Mouse (Mus musculus): Measurements from ENCODE around the gene Cideb. TPM values are rescaled to one million over a fixed set of nuclear protein-coding genes. Genes with fewer than 3 reads are reported as not detected.
A peak's percentile ranks its signal among the peaks of the same experiment; 100 is the strongest.

Gene Cideb
- polyA plus RNA-seq, 1 experiment = not detected

DNA sequence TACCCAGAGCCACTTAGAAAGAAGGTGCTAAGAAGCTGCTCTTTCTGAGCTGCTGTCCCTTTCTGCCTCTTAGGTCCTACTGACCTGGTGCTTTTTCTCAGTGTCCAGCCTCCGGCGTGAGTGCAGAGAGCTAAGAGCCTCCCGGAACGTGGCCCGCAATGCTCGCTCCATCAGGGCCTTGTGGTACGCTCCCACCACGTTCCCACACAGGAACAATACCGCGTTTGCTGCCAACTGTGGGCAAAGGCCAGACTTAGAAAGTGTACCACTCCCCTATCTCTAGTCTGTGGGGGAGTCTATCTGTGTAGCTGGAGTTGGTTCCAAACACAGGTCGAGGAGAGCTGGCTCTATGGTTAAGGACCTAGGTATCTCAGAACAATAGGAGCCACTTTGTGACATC lies 22.5 kb upstream of the Cideb start:
- Histone ChIP-seq H3K4me3 (ENCODE audit: low read depth, low read length) (no peak overlapping the region), H3K9ac (ENCODE audit: low read depth, poor library complexity, severe bottlenecking) (no peak overlapping the region), H3K4me1 (ENCODE audit: control insufficient read depth, insufficient read depth, low read length) (no peaks in the 10 kb centered on the region), H3K36me3 (ENCODE audit: control insufficient read depth, insufficient read depth, low read length, poor library complexity, severe bottlenecking) (no peaks in the 10 kb centered on the region), H3K27ac (ENCODE audit: insufficient read depth, low read length) (no peak overlapping the region), H3K27me3 (ENCODE audit: control insufficient read depth, insufficient read depth, low read length, poor library complexity, severe bottlenecking) (no peaks in the 10 kb centered on the region), H3K9me3 (replicated peaks; ENCODE audit: control insufficient read depth, insufficient read depth, low read length, poor library complexity, severe bottlenecking) (no peaks in the 10 kb centered on the region)
- TF ChIP-seq POLR2A (IDR thresholded peaks at IDR 0.05; ENCODE audit: insufficient read depth, low read length) = no peak
- no peak for TF ChIP-seq CTCF (IDR thresholded peaks at IDR 0.05; ENCODE audit: low read depth, low read length)
- no peak for TF ChIP-seq EP300 (IDR thresholded peaks at IDR 0.05; ENCODE audit: insufficient read depth, low read depth, low read length)

DNA sequence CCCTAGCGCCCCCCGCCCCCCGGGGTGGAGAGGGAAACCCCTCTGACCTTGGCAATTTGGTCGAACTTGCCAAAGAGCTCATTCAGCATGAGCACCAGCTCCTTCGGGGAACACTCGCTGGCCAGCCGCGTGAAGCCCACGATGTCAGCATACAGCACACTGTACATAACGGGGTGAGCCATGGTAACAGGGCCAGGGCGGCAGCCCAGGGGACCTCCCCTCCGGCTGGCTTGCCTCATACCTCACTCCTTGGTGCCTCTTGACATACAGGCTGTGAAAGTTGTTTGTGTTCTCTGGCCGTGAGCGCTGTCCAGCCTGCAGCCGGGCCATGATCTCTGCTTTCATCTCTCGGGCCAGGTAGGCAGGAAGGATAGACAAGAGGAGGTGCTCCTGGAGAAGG lies 21.4 kb upstream of the Cideb start:
- no peak overlapping the region for H3K9ac ChIP-seq (ENCODE audit: low read depth, poor library complexity, severe bottlenecking)
- no peak overlapping the region for H3K4me3 ChIP-seq (ENCODE audit: low read depth, low read length)
- H3K9me3 ChIP-seq (replicated peaks; ENCODE audit: control insufficient read depth, insufficient read depth, low read length, poor library complexity, severe bottlenecking) = no peaks in the 10 kb centered on the region
- H3K4me1 ChIP-seq (ENCODE audit: control insufficient read depth, insufficient read depth, low read length) = no peaks in the 10 kb centered on the region
- H3K27me3 ChIP-seq (ENCODE audit: control insufficient read depth, insufficient read depth, low read length, poor library complexity, severe bottlenecking) = no peaks in the 10 kb centered on the region
- no peak for TF ChIP-seq POLR2A (IDR thresholded peaks at IDR 0.05; ENCODE audit: insufficient read depth, low read length)
- TF ChIP-seq EP300 (IDR thresholded peaks at IDR 0.05; ENCODE audit: insufficient read depth, low read depth, low read length) = no peak
- TF ChIP-seq CTCF (IDR thresholded peaks at IDR 0.05; ENCODE audit: low read depth, low read length) = no peak
- H3K27ac ChIP-seq (ENCODE audit: insufficient read depth, low read length) = no peak overlapping the region
- no peaks in the 10 kb centered on the region for H3K36me3 ChIP-seq (ENCODE audit: control insufficient read depth, insufficient read depth, low read length, poor library complexity, severe bottlenecking)

DNA sequence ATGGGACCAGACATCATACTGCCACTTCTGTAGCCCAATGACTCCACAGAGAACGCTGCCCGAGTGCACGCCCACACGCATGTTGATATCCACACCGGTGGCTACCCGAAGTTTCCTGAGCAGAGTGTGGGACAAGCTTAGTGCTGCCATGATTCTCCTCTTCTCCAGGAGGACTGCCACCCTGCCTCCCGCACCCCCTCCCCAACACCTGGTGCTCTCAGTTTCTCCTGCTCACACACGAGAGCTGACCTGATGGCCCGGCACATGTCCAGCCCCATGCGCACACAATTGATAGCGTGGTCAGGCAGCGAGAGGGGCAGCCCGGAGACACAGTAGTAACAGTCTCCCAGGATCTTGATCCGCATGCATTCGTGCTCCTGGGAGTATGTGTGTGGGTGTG lies 20.4 kb upstream of the Cideb start:
- Histone ChIP-seq H3K27me3 (ENCODE audit: control insufficient read depth, insufficient read depth, low read length, poor library complexity, severe bottlenecking) (no peaks in the 10 kb centered on the region), H3K9me3 (replicated peaks; ENCODE audit: control insufficient read depth, insufficient read depth, low read length, poor library complexity, severe bottlenecking) (no peaks in the 10 kb centered on the region), H3K36me3 (ENCODE audit: control insufficient read depth, insufficient read depth, low read length, poor library complexity, severe bottlenecking) (no peaks in the 10 kb centered on the region), H3K4me3 (ENCODE audit: low read depth, low read length) (0 out of 2 replicates have a peak overlapping the region, but pooled peaks have one; percentile 10), H3K9ac (ENCODE audit: low read depth, poor library complexity, severe bottlenecking) (no peak overlapping the region), H3K27ac (ENCODE audit: insufficient read depth, low read length) (no peak overlapping the region), H3K4me1 (ENCODE audit: control insufficient read depth, insufficient read depth, low read length) (no peaks in the 10 kb centered on the region)
- TF ChIP-seq CTCF (IDR thresholded peaks at IDR 0.05; ENCODE audit: low read depth, low read length) = no peak
- TF ChIP-seq EP300 (IDR thresholded peaks at IDR 0.05; ENCODE audit: insufficient read depth, low read depth, low read length) = no peak

DNA sequence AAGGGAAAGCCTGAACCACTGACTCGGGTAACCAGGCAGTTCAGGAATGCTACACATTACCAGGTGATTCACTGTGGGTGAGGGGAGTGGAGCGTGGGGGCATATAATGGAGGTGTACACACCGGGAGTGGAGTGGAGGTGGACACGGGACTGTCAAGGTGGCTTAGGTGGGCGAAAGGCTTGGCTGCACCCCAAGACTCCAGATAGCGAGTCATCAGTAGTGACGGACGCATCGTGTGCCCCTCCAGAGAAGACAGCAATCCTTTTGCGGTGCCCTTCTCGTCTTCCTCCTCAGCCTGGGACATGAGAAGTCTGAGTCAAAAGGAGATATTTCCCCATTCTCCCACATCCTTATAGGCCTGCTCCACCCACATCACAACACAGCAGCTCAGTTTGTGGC lies 19.5 kb upstream of the Cideb start:
- TF ChIP-seq POLR2A (IDR thresholded peaks at IDR 0.05; ENCODE audit: insufficient read depth, low read length) = no peak
- no peak for TF ChIP-seq EP300 (IDR thresholded peaks at IDR 0.05; ENCODE audit: insufficient read depth, low read depth, low read length)
- TF ChIP-seq CTCF (IDR thresholded peaks at IDR 0.05; ENCODE audit: low read depth, low read length) = no peak
- no peaks in the 10 kb centered on the region for H3K27me3 ChIP-seq (ENCODE audit: control insufficient read depth, insufficient read depth, low read length, poor library complexity, severe bottlenecking)

DNA sequence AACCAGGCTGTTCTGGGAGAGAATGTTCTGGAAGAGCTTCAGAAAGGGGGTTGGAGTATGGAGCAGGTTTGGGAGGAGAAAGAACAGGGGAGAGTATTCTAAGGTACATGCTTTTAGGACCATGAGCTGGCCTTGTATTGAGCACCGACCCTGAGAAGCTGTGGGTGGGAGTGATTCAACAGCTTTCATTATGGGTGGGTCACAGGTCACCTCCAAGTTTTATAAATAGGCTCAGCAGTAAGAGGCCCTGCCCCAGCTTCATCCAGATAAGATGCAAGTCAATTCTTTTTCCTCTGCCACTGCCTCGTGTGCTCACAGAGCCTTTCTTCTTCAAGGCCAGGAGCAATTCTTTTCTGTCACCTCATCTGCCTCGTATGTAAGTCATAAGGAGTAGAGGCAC lies 18.9 kb upstream of the Cideb start:
- Histone ChIP-seq H3K4me1 (ENCODE audit: control insufficient read depth, insufficient read depth, low read length) (no peaks in the 10 kb centered on the region), H3K4me3 (ENCODE audit: low read depth, low read length) (no peak overlapping the region), H3K27me3 (ENCODE audit: control insufficient read depth, insufficient read depth, low read length, poor library complexity, severe bottlenecking) (no peaks in the 10 kb centered on the region), H3K36me3 (ENCODE audit: control insufficient read depth, insufficient read depth, low read length, poor library complexity, severe bottlenecking) (no peaks in the 10 kb centered on the region), H3K9me3 (replicated peaks; ENCODE audit: control insufficient read depth, insufficient read depth, low read length, poor library complexity, severe bottlenecking) (no peaks in the 10 kb centered on the region), H3K9ac (ENCODE audit: low read depth, poor library complexity, severe bottlenecking) (no peak overlapping the region), H3K27ac (ENCODE audit: insufficient read depth, low read length) (no peak overlapping the region)
- TF ChIP-seq POLR2A (IDR thresholded peaks at IDR 0.05; ENCODE audit: insufficient read depth, low read length) = no peak
- TF ChIP-seq EP300 (IDR thresholded peaks at IDR 0.05; ENCODE audit: insufficient read depth, low read depth, low read length) = no peak

More for the DNA sequence above, 19.5 kb upstream of the Cideb start:
- Histone ChIP-seq H3K36me3 (ENCODE audit: control insufficient read depth, insufficient read depth, low read length, poor library complexity, severe bottlenecking) (no peaks in the 10 kb centered on the region), H3K9me3 (replicated peaks; ENCODE audit: control insufficient read depth, insufficient read depth, low read length, poor library complexity, severe bottlenecking) (no peaks in the 10 kb centered on the region), H3K9ac (ENCODE audit: low read depth, poor library complexity, severe bottlenecking) (no peak overlapping the region), H3K4me1 (ENCODE audit: control insufficient read depth, insufficient read depth, low read length) (no peaks in the 10 kb centered on the region), H3K4me3 (ENCODE audit: low read depth, low read length) (no peak overlapping the region), H3K27ac (ENCODE audit: insufficient read depth, low read length) (no peak overlapping the region)

DNA sequence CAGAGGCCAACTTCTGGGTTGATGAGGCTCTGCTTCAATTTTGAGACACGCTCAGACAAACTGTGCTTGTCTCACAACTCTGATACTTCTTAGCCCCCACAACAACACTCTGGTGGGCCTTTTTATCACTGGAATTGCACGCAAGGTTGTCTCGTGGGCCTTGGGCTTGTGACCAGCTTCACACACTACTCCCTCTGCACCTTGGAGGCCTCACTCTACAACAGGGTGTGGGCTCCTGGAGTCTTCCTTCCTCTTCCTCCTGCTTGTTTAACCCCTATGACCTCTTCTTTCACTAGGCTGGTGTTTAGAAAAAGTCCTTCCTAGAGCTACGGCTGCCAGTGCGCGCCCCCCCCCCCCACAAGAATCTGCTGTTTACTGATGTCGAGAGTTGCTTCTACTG lies 18.5 kb upstream of the Cideb start:
- no peak overlapping the region for H3K4me3 ChIP-seq (ENCODE audit: low read depth, low read length)
- no peak overlapping the region for H3K9ac ChIP-seq (ENCODE audit: low read depth, poor library complexity, severe bottlenecking)
- no peaks in the 10 kb centered on the region for H3K9me3 ChIP-seq (replicated peaks; ENCODE audit: control insufficient read depth, insufficient read depth, low read length, poor library complexity, severe bottlenecking)
- TF ChIP-seq POLR2A (IDR thresholded peaks at IDR 0.05; ENCODE audit: insufficient read depth, low read length) = no peak
- no peak for TF ChIP-seq CTCF (IDR thresholded peaks at IDR 0.05; ENCODE audit: low read depth, low read length)
- no peak for TF ChIP-seq EP300 (IDR thresholded peaks at IDR 0.05; ENCODE audit: insufficient read depth, low read depth, low read length)
- H3K4me1 ChIP-seq (ENCODE audit: control insufficient read depth, insufficient read depth, low read length) = no peaks in the 10 kb centered on the region
- no peak overlapping the region for H3K27ac ChIP-seq (ENCODE audit: insufficient read depth, low read length)
- H3K27me3 ChIP-seq (ENCODE audit: control insufficient read depth, insufficient read depth, low read length, poor library complexity, severe bottlenecking) = no peaks in the 10 kb centered on the region
- H3K36me3 ChIP-seq (ENCODE audit: control insufficient read depth, insufficient read depth, low read length, poor library complexity, severe bottlenecking) = no peaks in the 10 kb centered on the region
